Mouse (Mus musculus) CH12.LX (cell line): ENCODE data around the gene Pom121l2. TPM values are rescaled to one million over a fixed set of nuclear protein-coding genes. Genes with fewer than 3 reads are reported as not detected.

Experiments used
- DNase-seq: peaks from one replicate; pipeline ENCODE4 v3.0.0-alpha.2; 2013; ENCODE audit errors: extremely low read depth
- H3K27ac ChIP-seq: 2 replicates; pipeline ENCODE4 v1.5.1; 2012; ENCODE audit warnings: low read depth, mild to moderate bottlenecking, control low read depth, moderate library complexity; ENCODE audit not compliant: insufficient read depth
- H3K27me3 ChIP-seq: replicated peaks from 2 replicates; pipeline ENCODE3; 2012; ENCODE audit warnings: inconsistent platforms
- H3K36me3 ChIP-seq, 2 experiments: replicated peaks in 1 of 2; 2 replicates each; pipeline versions ENCODE3 to v1.6.1; 2012; ENCODE audit warnings: inconsistent platforms in 1 of 2, low read length in 1 of 2, mild to moderate bottlenecking in 1 of 2, mixed read lengths in 1 of 2, moderate library complexity in 1 of 2; ENCODE audit not compliant: control insufficient read depth in 1 of 2, insufficient read depth in 1 of 2
- H3K4me1 ChIP-seq, 2 experiments: 2 replicates each; pipeline ENCODE4 v1.6.1; 2012; ENCODE audit warnings: inconsistent platforms in 1 of 2, moderate library complexity in 1 of 2; ENCODE audit not compliant: insufficient read depth in 2 of 2, control insufficient read depth in 1 of 2
- H3K4me2 ChIP-seq: 2 replicates; pipeline ENCODE4 v1.6.1; 2012; ENCODE audit warnings: low read depth, mild to moderate bottlenecking, control low read depth; ENCODE audit not compliant: poor library complexity, insufficient read depth, severe bottlenecking
- H3K4me3 ChIP-seq, 3 experiments: fragments of 150-350 bp in 1 of 3; sonication (generic) in 1 of 3; replicated peaks in 1 of 3; 2 replicates each; pipeline versions ENCODE3 to v1.5.1; 2011 to 2012; ENCODE audit warnings: low read depth in 2 of 3, low read length in 2 of 3, mild to moderate bottlenecking in 2 of 3, moderate library complexity in 2 of 3, control low read depth in 1 of 3, improper control_type of control experiment in 1 of 3, inconsistent platforms in 1 of 3, mixed read lengths in 1 of 3; ENCODE audit not compliant: poor library complexity in 1 of 3
- H3K79me2 ChIP-seq: replicated peaks from 2 replicates; pipeline ENCODE4 v1.6.1; 2012; ENCODE audit warnings: mild to moderate bottlenecking, moderate library complexity; ENCODE audit not compliant: control insufficient read depth, poor library complexity, insufficient read depth, severe bottlenecking; ENCODE audit errors: extremely low read depth
- H3K9ac ChIP-seq: 2 replicates; pipeline ENCODE4 v1.6.1; 2012; ENCODE audit warnings: low read depth, mild to moderate bottlenecking, control low read depth, moderate library complexity; ENCODE audit not compliant: insufficient read depth
- H3K9me3 ChIP-seq: replicated peaks from 2 replicates; pipeline ENCODE3; 2012; ENCODE audit warnings: low read length, inconsistent platforms, mixed read lengths
- BHLHE40 ChIP-seq: IDR thresholded peaks from 2 replicates; pipeline ENCODE4 v1.6.1; 2011; ENCODE audit warnings: mild to moderate bottlenecking, low read depth, low read length, improper control_type of control experiment
- CHD1 ChIP-seq: IDR thresholded peaks from 2 replicates; pipeline ENCODE4 v1.6.1; 2012; ENCODE audit warnings: low read depth, low read length, improper control_type of control experiment, inconsistent platforms
- CHD2 ChIP-seq: IDR thresholded peaks from 2 replicates; pipeline ENCODE4 v1.6.1; 2011; ENCODE audit warnings: low read length, improper control_type of control experiment
- CTCF ChIP-seq, 2 experiments: IDR thresholded peaks in 1 of 2; conservative IDR thresholded peaks in 1 of 2; 2 replicates each; pipeline ENCODE4 v1.5.1; 2011 to 2012; ENCODE audit warnings: low read depth in 2 of 2, low read length in 2 of 2, improper control_type of control experiment in 1 of 2, inconsistent platforms in 1 of 2, mild to moderate bottlenecking in 1 of 2, moderate library complexity in 1 of 2
- ELF1 ChIP-seq: IDR thresholded peaks from 2 replicates; pipeline ENCODE4 v1.6.1; 2014; ENCODE audit warnings: low read depth, mild to moderate bottlenecking, inconsistent platforms, low read length, improper control_type of control experiment
- GABPA ChIP-seq: IDR thresholded peaks from 2 replicates; pipeline ENCODE4 v1.6.1; 2012; ENCODE audit warnings: low read depth, low read length, improper control_type of control experiment, inconsistent platforms; ENCODE audit not compliant: insufficient replicate concordance
- JUN ChIP-seq: IDR thresholded peaks from 2 replicates; pipeline ENCODE4 v1.6.1; 2011; ENCODE audit warnings: low read depth, mild to moderate bottlenecking, low read length, improper control_type of control experiment, moderate library complexity; ENCODE audit not compliant: insufficient read depth
- KAT2A ChIP-seq: IDR thresholded peaks from 2 replicates; pipeline ENCODE4 v1.6.1; 2012; ENCODE audit warnings: low read length, improper control_type of control experiment, inconsistent platforms; ENCODE audit not compliant: insufficient replicate concordance
- MAFK ChIP-seq: IDR thresholded peaks from 2 replicates; pipeline ENCODE4 v1.6.1; 2011; ENCODE audit warnings: low read length, improper control_type of control experiment; ENCODE audit not compliant: insufficient replicate concordance
- MXI1 ChIP-seq: IDR thresholded peaks from 2 replicates; pipeline ENCODE4 v1.6.1; 2011; ENCODE audit warnings: mild to moderate bottlenecking, low read depth, low read length, improper control_type of control experiment
- NELFE ChIP-seq: IDR thresholded peaks from 2 replicates; pipeline ENCODE4 v1.6.1; 2011; ENCODE audit warnings: low read depth, low read length, improper control_type of control experiment
- NRF1 ChIP-seq: IDR thresholded peaks from 2 replicates; pipeline ENCODE4 v1.6.1; 2014; ENCODE audit warnings: low read depth, mild to moderate bottlenecking, inconsistent platforms, low read length, improper control_type of control experiment, moderate library complexity
- PAX5 ChIP-seq: IDR thresholded peaks from 2 replicates; pipeline ENCODE4 v1.6.1; 2012; ENCODE audit warnings: low read length, inconsistent platforms, mixed read lengths
- RAD21 ChIP-seq: IDR thresholded peaks from 2 replicates; pipeline ENCODE4 v1.6.1; 2011; ENCODE audit warnings: low read depth, mild to moderate bottlenecking, low read length, improper control_type of control experiment, moderate library complexity
- SIN3A ChIP-seq: IDR thresholded peaks from 2 replicates; pipeline ENCODE4 v1.6.1; 2012; ENCODE audit warnings: low read length, improper control_type of control experiment, inconsistent platforms
- SMC3 ChIP-seq: IDR thresholded peaks from 2 replicates; pipeline ENCODE4 v1.6.1; 2011; ENCODE audit warnings: low read depth, low read length, improper control_type of control experiment
- TBP ChIP-seq: conservative IDR thresholded peaks from 2 replicates; pipeline ENCODE4 v1.6.1; 2011; ENCODE audit warnings: low read depth, low read length, improper control_type of control experiment
- UBTF ChIP-seq: IDR thresholded peaks from 2 replicates; pipeline ENCODE4 v1.6.1; 2012; ENCODE audit warnings: low read depth, mild to moderate bottlenecking, inconsistent platforms, low read length, improper control_type of control experiment, moderate library complexity
- USF1 ChIP-seq: IDR thresholded peaks from 2 replicates; pipeline ENCODE4 v1.6.1; 2014; ENCODE audit warnings: low read depth, mild to moderate bottlenecking, inconsistent platforms, low read length, improper control_type of control experiment
- USF2 ChIP-seq: conservative IDR thresholded peaks from 2 replicates; pipeline ENCODE4 v1.6.1; 2011; ENCODE audit warnings: low read depth, low read length, improper control_type of control experiment
- ZC3H11A ChIP-seq: IDR thresholded peaks from 2 replicates; pipeline ENCODE4 v1.6.1; 2012; ENCODE audit warnings: low read depth, mild to moderate bottlenecking, inconsistent platforms, low read length, improper control_type of control experiment
- ZKSCAN1 ChIP-seq: IDR thresholded peaks from 2 replicates; pipeline ENCODE4 v1.6.1; 2012; ENCODE audit warnings: low read depth, inconsistent platforms, low read length, improper control_type of control experiment, borderline replicate concordance
- ZMIZ1 ChIP-seq: IDR thresholded peaks from 2 replicates; pipeline ENCODE4 v1.6.1; 2012; ENCODE audit warnings: low read depth, mild to moderate bottlenecking, inconsistent platforms, low read length, improper control_type of control experiment
- dilution Hi-C: fragments of 300-500 bp; cut with MboI; formaldehyde crosslinking; loops from 2 replicates; pipeline ENCODE4 v1.14.3; 2020; ENCODE audit warnings: low sequenced_read_pairs; ENCODE audit not compliant: extremely low pct_unique_long_range_greater_than_20kb, extremely low pct_ligation_motif_present
- in situ Hi-C: fragments of 300-500 bp; cut with MboI; formaldehyde crosslinking; loops from 3 replicates; pipeline ENCODE4 v1.14.3; 2019; ENCODE audit warnings: low sequenced_read_pairs, low pct_ligation_motif_present, low pct_unique_long_range_greater_than_20kb, mixed read lengths
- polyA plus RNA-seq: library from polyadenylated mRNA; unstranded; fragments of >175 nt; gene quantifications from 2 replicates; pipeline ENCODE4 v1.2.1, GENCODE M21; 2012; ENCODE audit warnings: low read depth; ENCODE audit not compliant: insufficient read length
- total RNA-seq, 2 experiments: library from RNA; depleted of rRNA; stranded (reverse); fragments of 300-350 nt in 1 of 2; fragments of >200 nt in 1 of 2; gene quantifications; 2 replicates each; pipeline ENCODE4 v1.2.3; 2012 to 2014

The Pom121l2 gene
- total and polyA plus RNA-seq, 3 experiments: not detected

GRCm38 (mm10) chr13:21997201-21997820 is 16.3 kb downstream of the Pom121l2 start:
- in situ Hi-C loops: no loop called here
- TF ChIP-seq ELF1: no peak
- no peak for TF ChIP-seq TBP
- no peak for TF ChIP-seq RAD21
- TF ChIP-seq CHD2: no peak
- TF ChIP-seq GABPA: no peak
- no peak for TF ChIP-seq NELFE
- no peak for TF ChIP-seq PAX5
- TF ChIP-seq USF1: no peak
- no peak for TF ChIP-seq KAT2A
- no peak for TF ChIP-seq UBTF
- no peak for TF ChIP-seq MAFK
- no peak for TF ChIP-seq USF2
- no peak for TF ChIP-seq CHD1
- TF ChIP-seq ZC3H11A: no peak
- TF ChIP-seq SMC3: no peak
- TF ChIP-seq CTCF (conservative IDR thresholded peaks at IDR 0.05 in 1 of 2, IDR thresholded peaks at IDR 0.05 in 1 of 2; ENCODE audit: low read depth in 2 of 2, low read length in 2 of 2): no peak
- TF ChIP-seq, all 38 proteins: peak for 0
- DNase-seq: no peak
- Histone ChIP-seq H3K27ac (no peak overlapping the region), H3K79me2 (no peaks in the 10 kb centered on the region), H3K4me3 (peak overlapping the region in 2 of 3 experiments; percentile 52 to 67), H3K36me3 (no peaks in the 10 kb centered on the region), H3K9ac (no peak overlapping the region), H3K4me2 (peak overlapping the region; percentile 74), H3K27me3 (peaks cover 32% of the 10 kb centered on the region), H3K9me3 (no peaks in the 10 kb centered on the region), H3K4me1 (peaks cover 6 to 27% of the 10 kb centered on the region in 2 experiments)
- dilution Hi-C loops: no loop called here

- dilution Hi-C loops: no loop called here
- H3K27ac ChIP-seq: no peak overlapping the region
Observed at GRCm38 (mm10) chr13:21997821-21998220, 16.8 kb downstream of the Pom121l2 start.

More at GRCm38 (mm10) chr13:21997821-21998220, 16.8 kb downstream of the Pom121l2 start:
- no peak overlapping the region for H3K4me3 ChIP-seq
- H3K9me3 ChIP-seq: no peaks in the 10 kb centered on the region
- TF ChIP-seq USF1: no peak
- TF ChIP-seq ELF1: no peak
- no peak for TF ChIP-seq MAFK
- TF ChIP-seq USF2: no peak
- TF ChIP-seq NRF1: no peak
- no peak for TF ChIP-seq ZMIZ1
- no peak for TF ChIP-seq MXI1
- no peak for TF ChIP-seq SIN3A
- TF ChIP-seq JUN: no peak
- no peak for TF ChIP-seq ZC3H11A
- TF ChIP-seq BHLHE40: no peak
- TF ChIP-seq ZKSCAN1: no peak
- TF ChIP-seq, all 38 proteins: peak for 0
- Histone ChIP-seq H3K36me3 (no peaks in the 10 kb centered on the region), H3K27me3 (peaks cover 35% of the 10 kb centered on the region), H3K9ac (no peak overlapping the region), H3K79me2 (no peaks in the 10 kb centered on the region), H3K4me2 (no peak overlapping the region; the same call in 1 of the 2 replicates), H3K4me1 (peaks cover 6 to 31% of the 10 kb centered on the region in 2 experiments)
- in situ Hi-C loops: no loop called here
- no peak for DNase-seq
